Mouse (Mus musculus): ENCODE measurements around the gene Casz1. TPM values are rescaled to one million over a fixed set of nuclear protein-coding genes. Genes with fewer than 3 reads are reported as not detected.

Casz1 gene
- polyA plus RNA-seq, 1 experiment from 2014 or later, result 5.6 TPM

- TF ChIP-seq CTCF (IDR thresholded peaks at IDR 0.05; ENCODE audit: low read depth), result no peak
- Histone ChIP-seq H3K27ac (ENCODE audit: low read depth, low read length) (no peak overlapping the region), H3K4me1 (replicated peaks; ENCODE audit: control insufficient read depth, insufficient read depth, low read length) (no peaks in the 10 kb centered on the region), H3K4me2 (replicated peaks; ENCODE audit: low read depth) (no peak overlapping the region), H3K9me3 (ENCODE audit: control insufficient read depth) (no peaks in the 10 kb centered on the region), H3K4me3 (ENCODE audit: low read depth, low read length) (no peak overlapping the region), H3K9ac (ENCODE audit: low read depth, low read length) (no peak overlapping the region), H3K36me3 (ENCODE audit: control insufficient read depth, insufficient read depth) (no peaks in the 10 kb centered on the region), H3K27me3 (replicated peaks; ENCODE audit: control insufficient read depth, insufficient read depth, low read length) (no peaks in the 10 kb centered on the region)
- 68% methylated on average over 17 of the region's 17 CpGs for WGBS
- ATAC-seq, result no peak
These were observed 76.9 kb downstream of the Casz1 start for GRCm38 (mm10) chr4:148881001-148881669.

GRCm38 (mm10) chr4:148881838-148882237, 77.6 kb downstream of the Casz1 start:
- Histone ChIP-seq H3K4me1 (replicated peaks; ENCODE audit: control insufficient read depth, insufficient read depth, low read length) (no peaks in the 10 kb centered on the region), H3K4me2 (replicated peaks; ENCODE audit: low read depth) (no peak overlapping the region; the same call in 1 of the 2 replicates), H3K9ac (ENCODE audit: low read depth, low read length) (no peak overlapping the region), H3K4me3 (ENCODE audit: low read depth, low read length) (no peak overlapping the region), H3K27me3 (replicated peaks; ENCODE audit: control insufficient read depth, insufficient read depth, low read length) (no peaks in the 10 kb centered on the region), H3K36me3 (ENCODE audit: control insufficient read depth, insufficient read depth) (no peaks in the 10 kb centered on the region), H3K27ac (ENCODE audit: low read depth, low read length) (no peak overlapping the region), H3K9me3 (ENCODE audit: control insufficient read depth) (no peaks in the 10 kb centered on the region)
- TF ChIP-seq CTCF (IDR thresholded peaks at IDR 0.05; ENCODE audit: low read depth), result no peak
- no peak for ATAC-seq
- WGBS, result 84% methylated on average over 5 of the region's 5 CpGs

- Histone ChIP-seq H3K36me3 (ENCODE audit: control insufficient read depth, insufficient read depth) (no peaks in the 10 kb centered on the region), H3K27me3 (replicated peaks; ENCODE audit: control insufficient read depth, insufficient read depth, low read length) (no peaks in the 10 kb centered on the region), H3K4me1 (replicated peaks; ENCODE audit: control insufficient read depth, insufficient read depth, low read length) (no peaks in the 10 kb centered on the region), H3K9ac (ENCODE audit: low read depth, low read length) (no peak overlapping the region), H3K4me2 (replicated peaks; ENCODE audit: low read depth) (no peak overlapping the region; the same call in 1 of the 2 replicates), H3K9me3 (ENCODE audit: control insufficient read depth) (no peaks in the 10 kb centered on the region), H3K4me3 (ENCODE audit: low read depth, low read length) (no peak overlapping the region), H3K27ac (ENCODE audit: low read depth, low read length) (no peak overlapping the region)
- 30% methylated on average over 17 of the region's 17 CpGs for WGBS
- no peak; the same call in 1 of the 2 replicates for TF ChIP-seq CTCF (IDR thresholded peaks at IDR 0.05; ENCODE audit: low read depth)
- no peak for ATAC-seq
These were observed 78.2 kb downstream of the Casz1 start for GRCm38 (mm10) chr4:148882360-148882929.

GRCm38 (mm10) chr4:148884596-148884995, 80.4 kb downstream of the Casz1 start:
- ATAC-seq, result no peak
- Histone ChIP-seq H3K36me3 (ENCODE audit: control insufficient read depth, insufficient read depth) (no peaks in the 10 kb centered on the region), H3K27ac (ENCODE audit: low read depth, low read length) (no peak overlapping the region), H3K4me1 (replicated peaks; ENCODE audit: control insufficient read depth, insufficient read depth, low read length) (no peaks in the 10 kb centered on the region), H3K9me3 (ENCODE audit: control insufficient read depth) (no peaks in the 10 kb centered on the region), H3K4me3 (ENCODE audit: low read depth, low read length) (no peak overlapping the region), H3K27me3 (replicated peaks; ENCODE audit: control insufficient read depth, insufficient read depth, low read length) (no peaks in the 10 kb centered on the region; the same call in 1 of the 2 replicates), H3K9ac (ENCODE audit: low read depth, low read length) (no peak overlapping the region), H3K4me2 (replicated peaks; ENCODE audit: low read depth) (no peak overlapping the region)
- WGBS, result 80% methylated on average over 14 of the region's 14 CpGs
- TF ChIP-seq CTCF (IDR thresholded peaks at IDR 0.05; ENCODE audit: low read depth), result no peak

GRCm38 (mm10) chr4:148885401-148885800, 81.2 kb downstream of the Casz1 start:
- H3K27me3 ChIP-seq (replicated peaks; ENCODE audit: control insufficient read depth, insufficient read depth, low read length), result peaks cover 6% of the 10 kb centered on the region
- no peaks in the 10 kb centered on the region for H3K4me1 ChIP-seq (replicated peaks; ENCODE audit: control insufficient read depth, insufficient read depth, low read length)
- no peak overlapping the region for H3K9ac ChIP-seq (ENCODE audit: low read depth, low read length)
- no peak overlapping the region for H3K4me2 ChIP-seq (replicated peaks; ENCODE audit: low read depth)
- H3K27ac ChIP-seq (ENCODE audit: low read depth, low read length), result no peak overlapping the region
- H3K36me3 ChIP-seq (ENCODE audit: control insufficient read depth, insufficient read depth), result no peaks in the 10 kb centered on the region
- no peak for TF ChIP-seq CTCF (IDR thresholded peaks at IDR 0.05; ENCODE audit: low read depth)
- no peak for ATAC-seq
- H3K9me3 ChIP-seq (ENCODE audit: control insufficient read depth), result no peaks in the 10 kb centered on the region
- WGBS, result 49% methylated on average over 10 of the region's 10 CpGs
- H3K4me3 ChIP-seq (ENCODE audit: low read depth, low read length), result no peak overlapping the region

- no peak for ATAC-seq
- no peaks in the 10 kb centered on the region for H3K36me3 ChIP-seq (ENCODE audit: control insufficient read depth, insufficient read depth)
- H3K9ac ChIP-seq (ENCODE audit: low read depth, low read length), result no peak overlapping the region
- H3K4me3 ChIP-seq (ENCODE audit: low read depth, low read length), result no peak overlapping the region
- H3K4me1 ChIP-seq (replicated peaks; ENCODE audit: control insufficient read depth, insufficient read depth, low read length), result no peaks in the 10 kb centered on the region
- no peak for TF ChIP-seq CTCF (IDR thresholded peaks at IDR 0.05; ENCODE audit: low read depth)
- H3K9me3 ChIP-seq (ENCODE audit: control insufficient read depth), result no peaks in the 10 kb centered on the region
- no peak overlapping the region for H3K27ac ChIP-seq (ENCODE audit: low read depth, low read length)
- H3K4me2 ChIP-seq (replicated peaks; ENCODE audit: low read depth), result no peak overlapping the region
- WGBS, result 62% methylated on average over 9 of the region's 9 CpGs
- H3K27me3 ChIP-seq (replicated peaks; ENCODE audit: control insufficient read depth, insufficient read depth, low read length), result peaks cover 12% of the 10 kb centered on the region
These were observed 81.8 kb downstream of the Casz1 start for GRCm38 (mm10) chr4:148885921-148886540.

Data from intestine, postnatal 0 days (tissue).